Mouse (Mus musculus) brain, embryonic 14.5 days (tissue): ENCODE data around the gene Ypel4.

ENCODE experiments used
- CTCF ChIP-seq: fragments of 200-500 bp; IDR thresholded peaks from 2 replicates; pipeline ENCODE4 v1.5.1; 2012; ENCODE audit warnings: inconsistent platforms, mild to moderate bottlenecking, moderate library complexity, borderline replicate concordance; ENCODE audit not compliant: insufficient read depth, insufficient read length; ENCODE audit errors: extremely low read depth
- POLR2A ChIP-seq: fragments of 200-500 bp; IDR thresholded peaks from 2 replicates; pipeline ENCODE4 v1.6.1; 2012; ENCODE audit warnings: mild to moderate bottlenecking, inconsistent platforms, borderline replicate concordance; ENCODE audit not compliant: poor library complexity, insufficient read depth, insufficient read length, severe bottlenecking; ENCODE audit errors: extremely low read depth

GRCm38 (mm10) chr2:84779210-84779609, 45.4 kb downstream of the Ypel4 start:
- TF ChIP-seq CTCF (peak; percentile 23; the same call in 1 of the 2 replicates), POLR2A (no peak)
